Mouse (Mus musculus) thymus, postnatal 25 days (tissue): Measurements from ENCODE around the gene Cops9.

ENCODE experiments used
- DNase-seq: peaks from one replicate; pipeline ENCODE4 v3.0.0; 2022

Cops9 gene

GRCm38 (mm10) chr1:92641514-92642272, at the start of gene Cops9:
TSS of gene Cops9 (minus strand) at chr1:92641985.
- peak; percentile 84 for DNase-seq

DNA sequence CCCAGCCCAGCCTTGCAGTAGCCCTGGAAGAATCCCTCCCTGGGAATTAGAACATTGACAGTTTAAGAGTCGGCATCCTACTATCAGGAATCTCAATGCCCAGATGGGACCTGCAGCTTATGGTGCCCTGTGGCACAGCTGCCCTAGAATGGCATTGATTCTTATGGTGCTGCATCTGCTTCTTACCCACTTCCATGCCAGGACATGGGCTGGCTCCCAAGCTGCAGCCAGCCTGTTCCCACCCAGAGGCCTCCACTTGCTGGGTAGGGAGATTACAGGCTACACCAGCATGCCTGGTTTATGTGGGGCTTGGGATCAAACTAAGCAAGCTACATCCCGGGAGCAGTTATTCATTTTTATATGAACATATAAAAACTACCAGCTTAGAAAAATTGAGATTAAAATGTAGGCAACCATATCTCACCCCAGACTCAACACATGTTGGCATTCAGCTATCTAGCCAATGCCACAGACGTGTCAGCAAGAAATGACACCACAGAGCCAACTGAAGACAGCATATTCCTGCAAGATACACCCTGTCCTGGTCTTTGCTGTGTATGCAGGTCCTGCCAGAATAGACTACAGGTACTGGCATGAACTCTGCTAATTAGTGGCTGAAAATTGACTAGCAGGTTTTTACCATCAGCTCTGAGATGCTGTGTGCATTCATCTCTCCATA, 49.5 kb upstream of the Cops9 start:
- no peak for DNase-seq

- no peak for DNase-seq
These were observed 45.2 kb upstream of the Cops9 start for GRCm38 (mm10) chr1:92686994-92687393.

- no peak for DNase-seq
These were observed 41.4 kb upstream of the Cops9 start for GRCm38 (mm10) chr1:92683151-92683550.

GRCm38 (mm10) chr1:92680668-92681603, 39.2 kb upstream of the Cops9 start:
- DNase-seq: no peak

GRCm38 (mm10) chr1:92678757-92679156, 37.0 kb upstream of the Cops9 start:
- no peak for DNase-seq

GRCm38 (mm10) chr1:92676676-92676975, 34.8 kb upstream of the Cops9 start:
- DNase-seq: no peak

DNA sequence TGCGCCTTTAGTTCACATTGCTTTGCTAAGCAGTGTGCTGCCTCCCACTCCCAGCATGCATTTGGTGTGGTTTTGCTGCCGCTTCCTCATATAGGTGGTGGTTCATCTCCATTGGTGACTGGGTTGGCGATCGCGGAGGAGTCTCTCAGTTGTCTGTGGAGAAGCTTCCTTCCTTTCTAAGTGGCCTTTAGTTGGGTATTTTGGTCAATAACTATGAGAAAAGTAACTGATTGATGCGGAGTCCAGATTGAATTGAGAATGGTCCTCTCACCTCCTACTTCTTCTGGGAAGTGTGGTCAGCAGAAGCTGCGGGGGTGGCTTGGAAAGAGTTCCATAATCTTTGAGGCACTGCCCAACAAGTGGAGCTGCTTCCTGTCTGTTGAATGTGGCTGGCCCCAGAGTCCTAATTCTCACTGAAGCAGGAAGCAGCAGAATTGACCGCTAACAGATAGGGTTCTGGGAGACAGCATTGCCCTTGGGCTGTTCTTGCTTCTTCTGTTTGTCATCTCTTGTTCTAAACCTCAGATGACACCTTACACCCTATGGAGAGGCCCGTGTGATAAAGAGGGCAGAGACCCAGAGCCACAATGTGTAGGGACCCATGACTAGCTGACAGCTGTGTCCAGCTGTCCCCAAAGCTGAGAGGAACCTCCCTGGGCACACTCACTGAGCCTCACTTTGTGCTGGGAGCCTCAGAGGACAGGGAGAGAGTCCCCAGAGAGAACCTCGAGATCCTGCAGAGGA, 34.3 kb upstream of the Cops9 start:
- peak; percentile 9 for DNase-seq

- DNase-seq: no peak
These were observed 31.5 kb upstream of the Cops9 start for GRCm38 (mm10) chr1:92673258-92673782.

DNA sequence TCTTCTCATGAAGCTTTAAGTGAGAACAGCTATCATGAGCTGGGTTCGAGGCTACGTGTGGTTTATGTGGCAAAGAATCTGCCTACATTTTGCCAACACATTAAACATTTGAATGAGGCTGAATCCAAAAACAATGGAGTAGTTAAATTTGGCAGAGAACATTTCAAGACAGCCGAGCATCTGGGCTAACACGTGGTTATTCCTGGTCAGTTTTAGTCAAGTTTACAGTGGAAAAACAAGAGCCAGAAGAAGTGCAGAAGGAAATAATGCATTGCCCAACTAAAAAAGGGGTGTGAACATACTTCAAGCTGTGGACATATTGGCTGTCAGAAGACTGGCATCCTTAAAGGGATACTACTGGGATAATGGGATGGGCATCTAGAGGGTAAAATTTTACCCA, 29.5 kb upstream of the Cops9 start:
- no peak for DNase-seq

GRCm38 (mm10) chr1:92669430-92669829, 27.6 kb upstream of the Cops9 start:
- DNase-seq: no peak

GRCm38 (mm10) chr1:92667106-92667505, 25.3 kb upstream of the Cops9 start:
- DNase-seq: no peak

GRCm38 (mm10) chr1:92659392-92659791, 17.6 kb upstream of the Cops9 start:
- DNase-seq: no peak

- no peak for DNase-seq
These were observed 15.4 kb upstream of the Cops9 start for GRCm38 (mm10) chr1:92657025-92657820.

DNA sequence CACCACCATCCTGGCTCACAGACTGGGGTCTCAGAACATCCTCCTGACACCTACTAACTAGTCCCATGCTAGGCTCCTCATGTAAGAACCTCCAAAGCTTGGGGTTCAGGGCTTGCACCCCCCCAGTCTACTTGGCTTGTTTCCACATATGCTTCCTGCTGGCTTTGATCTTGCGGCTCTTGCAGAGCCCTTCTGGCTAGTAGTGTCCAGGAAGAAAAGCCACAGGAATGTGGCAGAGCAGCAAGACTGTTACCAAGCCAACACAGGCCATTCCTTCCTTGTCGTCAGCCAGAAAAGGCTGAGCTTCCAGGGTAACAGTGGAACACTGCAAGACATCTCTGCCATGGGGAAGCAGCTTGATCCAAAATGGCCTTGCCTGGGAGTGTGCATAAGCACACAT, 12.9 kb upstream of the Cops9 start:
- no peak for DNase-seq

DNA sequence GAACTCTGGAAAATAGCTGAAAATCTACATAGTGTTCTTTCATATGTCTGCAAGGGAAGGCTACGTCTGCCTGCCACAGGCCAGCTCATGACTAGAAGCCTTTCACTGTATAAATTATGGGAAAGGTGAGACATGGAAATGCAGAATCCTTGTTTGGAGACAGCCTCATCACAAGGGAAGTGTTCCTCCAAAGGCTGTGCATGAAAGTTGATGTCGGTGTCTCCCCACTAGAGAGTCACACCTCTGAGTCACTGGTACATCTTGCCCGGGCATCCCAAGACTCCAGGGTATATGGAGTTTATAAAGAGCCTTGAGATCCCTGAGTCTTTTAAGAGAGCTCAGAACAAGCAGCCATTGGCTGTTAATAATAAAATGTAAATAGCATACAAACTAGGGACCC, 11.4 kb upstream of the Cops9 start:
- DNase-seq: no peak

DNA sequence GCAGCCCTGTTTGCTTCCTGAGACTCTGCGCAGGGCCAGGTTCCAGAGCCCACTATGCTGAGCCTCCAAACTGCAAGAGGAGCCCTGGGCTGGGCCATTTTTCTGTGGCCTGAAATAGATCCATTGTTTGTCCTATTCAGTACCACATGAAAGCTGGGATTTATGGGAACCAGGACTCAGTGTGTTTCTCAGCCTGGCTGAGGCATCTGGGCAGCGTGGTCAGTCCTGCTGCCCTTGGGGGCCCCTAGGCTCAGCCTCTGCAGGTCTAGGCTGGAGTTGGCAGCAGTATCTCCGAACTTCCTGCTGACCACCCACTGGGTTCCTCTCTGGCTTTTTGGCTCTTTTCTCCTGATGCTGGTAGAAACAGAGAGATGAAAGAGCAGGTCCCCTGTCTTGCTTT, 9.7 kb upstream of the Cops9 start:
- no peak for DNase-seq

- peak; percentile 57 for DNase-seq
These were observed 6.9 kb upstream of the Cops9 start, which contains the start of gene Otos for GRCm38 (mm10) chr1:92648673-92649072. TSS of gene Otos (minus strand) at chr1:92648841.

DNA sequence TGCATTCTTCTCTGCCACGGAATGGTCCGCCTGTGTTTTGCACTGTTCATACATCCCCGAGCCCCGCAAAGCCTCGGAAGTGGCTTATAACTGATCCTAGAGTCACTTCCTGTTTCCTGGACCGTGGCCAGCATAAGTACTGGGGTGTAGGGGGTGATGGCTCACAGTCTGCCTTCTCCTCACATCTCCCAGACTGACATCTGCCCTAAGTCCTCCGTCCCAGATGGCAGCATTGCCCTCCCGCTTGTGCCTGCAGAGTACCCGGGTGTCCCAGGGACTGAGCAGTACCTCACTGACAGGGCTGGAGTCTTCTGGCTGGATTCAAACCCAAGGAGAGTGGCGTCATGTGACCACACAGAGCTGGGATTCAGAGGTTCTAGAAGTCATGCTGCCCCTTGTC, 6.4 kb upstream of the Cops9 start:
- peak; percentile 11 for DNase-seq

GRCm38 (mm10) chr1:92647752-92648151, 6.0 kb upstream of the Cops9 start:
- peak; percentile 50 for DNase-seq

DNA sequence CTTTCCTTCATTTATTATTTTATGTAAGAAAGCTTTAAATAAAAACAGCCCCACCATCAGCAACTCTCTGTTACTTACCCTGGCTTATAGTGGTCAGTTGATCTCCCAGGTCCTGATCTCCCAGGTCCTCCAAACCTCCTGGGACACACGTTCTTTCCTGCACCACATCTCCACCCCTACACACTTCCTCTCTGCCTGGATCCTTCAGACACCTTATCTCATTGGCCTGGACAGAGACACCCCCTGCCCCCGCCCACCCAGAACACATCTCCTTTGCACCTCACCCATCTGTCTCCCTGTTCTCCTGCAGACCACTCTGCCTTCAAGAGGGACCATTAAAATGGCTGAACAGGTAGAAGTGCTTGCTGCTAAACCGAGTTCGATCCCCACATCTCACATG, 5.2 kb upstream of the Cops9 start:
- DNase-seq: no peak

- no peak for DNase-seq
These were observed 4.8 kb upstream of the Cops9 start for GRCm38 (mm10) chr1:92646601-92647000.
